Mouse (Mus musculus): ENCODE data around the gene Otud1. TPM values are rescaled to one million over a fixed set of nuclear protein-coding genes. Genes with fewer than 3 reads are reported as not detected.

Otud1 gene
- polyA plus RNA-seq, 1 experiment from 2014 or later, result 1.6 TPM

DNA sequence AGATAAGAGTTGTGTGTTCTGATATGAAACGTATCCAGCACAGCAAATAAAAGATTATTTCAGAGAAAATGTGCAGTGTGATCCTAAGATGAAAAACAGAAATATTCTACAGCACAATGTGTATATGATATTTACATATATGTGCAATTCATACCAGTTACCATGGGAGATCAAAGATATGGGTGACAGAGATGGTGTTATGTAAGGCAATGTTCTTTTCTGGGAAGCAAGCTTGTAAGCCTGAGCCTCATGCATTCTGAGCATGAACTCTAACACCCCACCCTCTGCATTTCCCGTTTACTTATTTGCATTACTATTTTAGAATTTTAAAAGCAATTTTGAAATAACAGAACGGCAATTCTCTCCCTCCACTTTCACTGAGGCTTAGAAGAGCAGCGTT, 11.4 kb upstream of the Otud1 start:
- Histone ChIP-seq H3K9me3 (ENCODE audit: control insufficient read depth, low read length) (no peaks in the 10 kb centered on the region), H3K27me3 (ENCODE audit: control insufficient read depth, insufficient read depth, low read length) (no peaks in the 10 kb centered on the region), H3K9ac (replicated peaks; ENCODE audit: low read depth, low read length) (no peak overlapping the region), H3K4me2 (ENCODE audit: low read depth, low read length) (no peak overlapping the region), H3K36me3 (ENCODE audit: control insufficient read depth, insufficient read depth, low read length) (no peaks in the 10 kb centered on the region), H3K4me1 (ENCODE audit: control insufficient read depth, insufficient read depth, low read length) (no peaks in the 10 kb centered on the region), H3K27ac (ENCODE audit: low read depth, low read length) (no peak overlapping the region), H3K4me3 (ENCODE audit: low read depth, low read length) (no peak overlapping the region)
- 83% methylated on average over 4 of the region's 4 CpGs for WGBS
- no peak for ATAC-seq (ENCODE audit: low read depth)

DNA sequence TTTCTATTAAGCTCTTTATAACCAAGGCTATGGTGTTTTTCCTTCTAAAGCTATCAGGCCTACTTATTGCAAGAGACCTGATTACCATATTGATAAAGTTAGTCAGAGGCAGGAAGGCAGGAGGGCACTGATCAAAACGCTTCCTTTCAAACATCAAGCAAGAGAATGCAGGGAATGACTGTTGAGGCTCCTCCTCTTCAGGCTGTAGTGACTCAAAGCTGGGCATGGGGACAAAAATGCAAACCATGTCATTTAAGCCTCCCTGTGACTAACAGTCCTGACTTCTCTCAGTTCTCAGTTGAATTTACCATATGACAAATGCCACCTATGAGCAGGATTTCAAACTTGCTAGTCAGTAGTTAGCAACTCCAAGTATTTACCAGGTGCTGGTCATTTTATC, 10.6 kb upstream of the Otud1 start:
- Histone ChIP-seq H3K27ac (ENCODE audit: low read depth, low read length) (no peak overlapping the region), H3K36me3 (ENCODE audit: control insufficient read depth, insufficient read depth, low read length) (no peaks in the 10 kb centered on the region), H3K4me2 (ENCODE audit: low read depth, low read length) (no peak overlapping the region), H3K4me3 (ENCODE audit: low read depth, low read length) (no peak overlapping the region), H3K27me3 (ENCODE audit: control insufficient read depth, insufficient read depth, low read length) (no peaks in the 10 kb centered on the region), H3K9me3 (ENCODE audit: control insufficient read depth, low read length) (no peaks in the 10 kb centered on the region), H3K4me1 (ENCODE audit: control insufficient read depth, insufficient read depth, low read length) (no peaks in the 10 kb centered on the region), H3K9ac (replicated peaks; ENCODE audit: low read depth, low read length) (no peak overlapping the region)
- no peak for ATAC-seq (ENCODE audit: low read depth)
- WGBS, result 19% methylated on average over 1 of the region's 1 CpGs

DNA sequence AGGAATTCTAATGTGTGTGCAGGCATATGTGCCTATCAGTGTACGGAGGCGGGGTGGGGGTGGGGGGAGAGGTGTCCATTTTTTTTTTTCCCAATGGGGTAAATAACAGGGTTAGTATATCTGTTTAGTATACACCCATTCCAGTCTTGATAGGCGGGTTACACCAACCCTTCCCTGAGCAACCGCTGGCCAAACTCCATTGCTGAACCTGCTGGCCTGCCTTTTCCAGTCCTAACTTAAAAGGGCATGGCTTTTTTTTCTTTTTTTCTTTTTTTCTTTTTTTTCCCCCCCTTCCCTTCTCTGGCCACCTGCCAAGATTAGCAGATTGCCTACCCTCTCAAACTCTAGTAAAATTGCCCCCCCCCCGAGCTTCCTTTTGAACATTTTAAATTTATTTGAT, 1.1 kb upstream of the Otud1 start:
- H3K27ac ChIP-seq (ENCODE audit: low read depth, low read length), result no peak overlapping the region
- 22% methylated on average over 5 of the region's 5 CpGs for WGBS
- no peaks in the 10 kb centered on the region for H3K36me3 ChIP-seq (ENCODE audit: control insufficient read depth, insufficient read depth, low read length)
- ATAC-seq (ENCODE audit: low read depth), result no peak
- no peak overlapping the region for H3K4me3 ChIP-seq (ENCODE audit: low read depth, low read length)
- H3K9me3 ChIP-seq (ENCODE audit: control insufficient read depth, low read length), result no peaks in the 10 kb centered on the region
- no peak overlapping the region for H3K9ac ChIP-seq (replicated peaks; ENCODE audit: low read depth, low read length)
- peak overlapping the region; percentile 64; the same call in 1 of the 2 replicates for H3K4me2 ChIP-seq (ENCODE audit: low read depth, low read length)
- H3K27me3 ChIP-seq (ENCODE audit: control insufficient read depth, insufficient read depth, low read length), result peaks cover 11% of the 10 kb centered on the region; the same call in 1 of the 2 replicates
- 0 out of 2 replicates have a peak, but pooled peaks cover 4% of the 10 kb centered on the region for H3K4me1 ChIP-seq (ENCODE audit: control insufficient read depth, insufficient read depth, low read length)

DNA sequence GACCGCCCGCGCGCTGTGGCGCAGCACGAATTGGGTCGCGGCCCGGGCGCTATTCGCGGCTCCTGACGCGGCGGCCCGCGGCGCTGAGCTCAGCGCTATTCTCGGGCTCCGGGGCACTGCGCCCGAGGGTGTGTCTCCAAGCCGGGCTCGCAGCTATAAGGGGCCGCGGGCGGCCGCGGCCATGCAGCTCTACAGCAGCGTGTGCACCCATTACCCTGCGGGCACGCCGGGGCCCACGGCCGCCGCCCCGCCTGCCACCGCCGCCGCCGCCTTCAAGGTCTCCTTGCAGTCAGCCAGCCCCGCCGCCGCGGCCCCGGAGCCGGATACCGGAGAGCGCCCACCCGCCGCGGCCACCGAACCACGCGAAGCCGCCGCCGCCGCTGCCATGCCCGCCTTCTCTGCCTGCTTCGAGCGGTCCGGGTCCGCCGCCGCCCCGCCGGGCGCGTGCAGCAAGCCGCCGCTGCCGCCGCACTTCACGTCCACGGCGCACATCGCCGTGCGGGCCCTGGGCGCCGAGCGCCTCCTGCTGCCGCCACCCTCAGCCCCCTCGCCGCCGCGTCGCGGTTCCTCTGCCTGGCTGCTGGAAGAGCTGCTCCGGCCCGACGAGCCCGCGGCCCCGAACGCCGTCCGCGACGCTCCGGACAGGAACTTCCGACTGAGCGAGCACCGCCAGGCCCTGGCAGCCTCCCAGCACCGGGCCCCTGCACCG, 483 bp downstream of the Otud1 start:
- under 1% methylated on average over 83 of the region's 108 CpGs for WGBS
- 0 out of 2 replicates have a peak, but pooled peaks cover 4% of the 10 kb centered on the region for H3K4me1 ChIP-seq (ENCODE audit: control insufficient read depth, insufficient read depth, low read length)
- peak overlapping the region; percentile 74 for H3K9ac ChIP-seq (replicated peaks; ENCODE audit: low read depth, low read length)
- no peaks in the 10 kb centered on the region for H3K9me3 ChIP-seq (ENCODE audit: control insufficient read depth, low read length)
- H3K4me2 ChIP-seq (ENCODE audit: low read depth, low read length), result peak overlapping the region; percentile 64
- peak overlapping the region; percentile 79 for H3K27ac ChIP-seq (ENCODE audit: low read depth, low read length)
- H3K36me3 ChIP-seq (ENCODE audit: control insufficient read depth, insufficient read depth, low read length), result no peaks in the 10 kb centered on the region
- ATAC-seq (ENCODE audit: low read depth), result peak; percentile 90
- H3K27me3 ChIP-seq (ENCODE audit: control insufficient read depth, insufficient read depth, low read length), result peaks cover 11% of the 10 kb centered on the region; the same call in 1 of the 2 replicates
- peak overlapping the region; percentile 78 for H3K4me3 ChIP-seq (ENCODE audit: low read depth, low read length)

DNA sequence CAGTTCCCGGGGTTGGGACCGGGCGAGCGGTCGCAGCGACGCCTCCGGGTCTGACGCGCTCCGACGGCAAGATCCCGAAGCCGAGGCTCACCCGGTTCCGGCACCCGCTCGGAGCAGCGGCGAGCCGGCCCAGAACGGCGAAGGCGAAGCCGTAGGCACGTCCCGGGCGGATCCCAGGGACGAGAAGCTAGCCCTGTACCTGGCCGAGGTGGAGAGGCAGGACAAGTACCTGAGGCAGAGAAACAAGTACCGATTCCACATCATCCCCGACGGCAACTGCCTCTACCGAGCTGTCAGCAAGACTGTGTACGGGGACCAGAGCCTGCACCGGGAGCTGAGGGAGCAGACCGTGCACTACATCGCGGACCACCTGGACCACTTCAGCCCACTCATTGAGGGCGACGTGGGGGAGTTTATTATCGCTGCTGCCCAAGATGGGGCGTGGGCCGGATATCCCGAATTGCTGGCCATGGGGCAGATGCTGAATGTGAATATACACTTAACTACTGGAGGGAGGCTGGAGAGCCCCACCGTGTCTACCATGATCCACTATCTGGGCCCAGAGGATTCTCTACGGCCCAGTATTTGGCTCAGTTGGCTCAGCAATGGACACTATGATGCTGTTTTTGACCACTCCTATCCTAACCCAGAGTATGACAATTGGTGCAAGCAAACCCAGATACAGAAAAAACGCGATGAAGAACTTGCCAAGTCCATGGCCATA, 1.3 kb downstream of the Otud1 start:
- Histone ChIP-seq H3K36me3 (ENCODE audit: control insufficient read depth, insufficient read depth, low read length) (no peaks in the 10 kb centered on the region), H3K9ac (replicated peaks; ENCODE audit: low read depth, low read length) (peak overlapping the region; percentile 74), H3K4me2 (ENCODE audit: low read depth, low read length) (peak overlapping the region; percentile 64), H3K27me3 (ENCODE audit: control insufficient read depth, insufficient read depth, low read length) (peaks cover 11% of the 10 kb centered on the region; the same call in 1 of the 2 replicates), H3K4me1 (ENCODE audit: control insufficient read depth, insufficient read depth, low read length) (0 out of 2 replicates have a peak, but pooled peaks cover 4% of the 10 kb centered on the region), H3K9me3 (ENCODE audit: control insufficient read depth, low read length) (no peaks in the 10 kb centered on the region), H3K27ac (ENCODE audit: low read depth, low read length) (no peak overlapping the region), H3K4me3 (ENCODE audit: low read depth, low read length) (peak overlapping the region; percentile 78)
- WGBS, result 4% methylated on average over 49 of the region's 49 CpGs
- ATAC-seq (ENCODE audit: low read depth), result no peak

DNA sequence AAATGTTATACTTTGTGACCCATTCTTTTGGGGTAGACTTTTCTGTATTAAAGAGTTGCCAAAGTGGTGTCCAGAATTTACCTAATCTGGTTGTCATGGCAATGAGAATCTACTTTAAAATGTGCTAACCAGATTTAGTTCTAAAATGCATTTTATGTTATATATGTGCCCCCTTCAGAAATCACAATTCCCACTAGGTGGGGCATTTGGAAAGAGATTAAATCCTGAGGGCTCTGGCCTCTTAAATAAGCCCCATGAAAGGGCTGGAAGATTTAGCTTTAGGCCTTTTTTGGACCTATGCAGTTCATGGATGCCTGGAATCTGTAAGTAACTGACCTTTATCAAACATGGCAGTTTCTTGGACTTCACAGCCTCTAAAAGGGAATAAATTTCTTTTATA, 3.3 kb downstream of the Otud1 start:
- peaks cover 9% of the 10 kb centered on the region; the same call in 1 of the 2 replicates for H3K27me3 ChIP-seq (ENCODE audit: control insufficient read depth, insufficient read depth, low read length)
- no peak overlapping the region for H3K4me3 ChIP-seq (ENCODE audit: low read depth, low read length)
- H3K4me1 ChIP-seq (ENCODE audit: control insufficient read depth, insufficient read depth, low read length), result 0 out of 2 replicates have a peak, but pooled peaks cover 4% of the 10 kb centered on the region
- no peaks in the 10 kb centered on the region for H3K9me3 ChIP-seq (ENCODE audit: control insufficient read depth, low read length)
- no peak for ATAC-seq (ENCODE audit: low read depth)
- H3K36me3 ChIP-seq (ENCODE audit: control insufficient read depth, insufficient read depth, low read length), result no peaks in the 10 kb centered on the region
- no peak overlapping the region for H3K9ac ChIP-seq (replicated peaks; ENCODE audit: low read depth, low read length)
- no peak overlapping the region for H3K27ac ChIP-seq (ENCODE audit: low read depth, low read length)
- no peak overlapping the region for H3K4me2 ChIP-seq (ENCODE audit: low read depth, low read length)

DNA sequence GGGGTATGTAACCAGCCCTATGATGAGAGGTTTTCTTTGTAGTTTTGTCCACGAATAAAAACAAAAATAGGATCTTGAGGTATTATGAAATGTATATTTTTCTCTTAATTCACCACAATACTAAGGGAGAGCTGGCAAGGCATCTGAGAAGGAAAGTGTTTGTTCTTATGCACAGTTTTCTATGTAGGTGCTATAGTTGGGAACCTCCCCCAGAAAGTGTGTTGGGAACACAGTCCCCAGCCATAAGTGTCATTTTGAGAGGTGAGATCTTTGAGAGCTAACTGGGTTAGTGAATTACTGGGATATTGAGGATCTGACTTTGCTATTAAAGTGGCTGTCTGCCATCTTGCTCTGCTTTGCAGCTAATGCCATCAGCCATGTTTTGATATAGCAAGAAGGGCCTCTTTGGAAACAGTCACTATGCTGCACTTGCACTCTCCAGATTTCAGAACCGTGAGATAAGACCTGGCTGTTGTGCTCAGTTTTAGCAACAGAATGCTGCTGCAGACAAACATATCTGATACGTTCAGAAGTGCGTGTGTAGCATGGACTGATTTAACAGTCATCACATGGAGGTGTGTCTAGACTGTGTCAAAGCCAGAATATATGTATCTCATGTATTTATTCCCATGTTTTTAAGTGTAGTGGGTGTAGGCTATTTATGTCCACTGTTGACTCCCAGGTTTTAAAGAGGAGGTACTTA, 5.7 kb downstream of the Otud1 start:
- Histone ChIP-seq H3K27me3 (ENCODE audit: control insufficient read depth, insufficient read depth, low read length) (peaks cover 5% of the 10 kb centered on the region; the same call in 1 of the 2 replicates), H3K9ac (replicated peaks; ENCODE audit: low read depth, low read length) (no peak overlapping the region), H3K4me3 (ENCODE audit: low read depth, low read length) (no peak overlapping the region), H3K27ac (ENCODE audit: low read depth, low read length) (no peak overlapping the region), H3K4me1 (ENCODE audit: control insufficient read depth, insufficient read depth, low read length) (0 out of 2 replicates have a peak, but pooled peaks cover 4% of the 10 kb centered on the region), H3K4me2 (ENCODE audit: low read depth, low read length) (no peak overlapping the region), H3K9me3 (ENCODE audit: control insufficient read depth, low read length) (no peaks in the 10 kb centered on the region), H3K36me3 (ENCODE audit: control insufficient read depth, insufficient read depth, low read length) (no peaks in the 10 kb centered on the region)
- no peak for ATAC-seq (ENCODE audit: low read depth)
- 87% methylated on average over 4 of the region's 4 CpGs for WGBS

DNA sequence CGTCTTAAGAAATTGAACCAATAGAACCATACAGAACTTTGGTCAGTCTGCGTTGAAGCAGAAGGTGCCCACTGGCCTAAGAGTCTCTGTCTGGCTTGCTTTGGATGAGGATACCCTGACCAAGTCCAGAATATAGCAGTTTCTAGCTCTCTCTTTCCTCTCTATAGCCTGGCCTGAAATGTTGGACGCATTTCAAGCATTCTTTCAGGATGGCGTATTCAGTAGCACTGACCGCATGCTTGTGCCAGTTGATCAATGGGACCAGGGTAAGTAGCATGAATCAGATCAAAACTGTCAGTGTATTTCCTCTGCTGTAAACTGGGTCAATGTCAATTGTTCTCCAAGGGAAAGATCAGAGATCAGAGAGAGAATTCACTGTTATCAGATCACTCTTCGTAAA, 6.6 kb downstream of the Otud1 start:
- Histone ChIP-seq H3K4me1 (ENCODE audit: control insufficient read depth, insufficient read depth, low read length) (no peaks in the 10 kb centered on the region), H3K4me3 (ENCODE audit: low read depth, low read length) (no peak overlapping the region), H3K9me3 (ENCODE audit: control insufficient read depth, low read length) (no peaks in the 10 kb centered on the region), H3K27ac (ENCODE audit: low read depth, low read length) (no peak overlapping the region), H3K9ac (replicated peaks; ENCODE audit: low read depth, low read length) (no peak overlapping the region), H3K27me3 (ENCODE audit: control insufficient read depth, insufficient read depth, low read length) (peaks cover 2% of the 10 kb centered on the region; the same call in 1 of the 2 replicates), H3K4me2 (ENCODE audit: low read depth, low read length) (no peak overlapping the region), H3K36me3 (ENCODE audit: control insufficient read depth, insufficient read depth, low read length) (no peaks in the 10 kb centered on the region)
- ATAC-seq (ENCODE audit: low read depth), result peak; percentile 63; the same call in 1 of the 2 replicates
- WGBS, result 68% methylated on average over 6 of the region's 6 CpGs

All from neural tube, embryonic 14.5 days (tissue).